Mouse (Mus musculus) heart, postnatal 0 days (tissue): ENCODE data around the gene Gjd3. TPM values are rescaled to one million over a fixed set of nuclear protein-coding genes. Genes with fewer than 3 reads are reported as not detected.

Experiments
- ATAC-seq: fragments of 200-750 bp; cut with Nextera tagmentation; 2 replicates; pipeline ENCODE4 v1.8.0; 2017; ENCODE audit warnings: low read depth, moderate number of reproducible peaks, moderate library complexity; ENCODE audit not compliant: insufficient read depth
- DNase-seq: peaks from one replicate; pipeline ENCODE4 v3.0.0-alpha.2; 2016; ENCODE audit warnings: low spot score
- H3K27ac ChIP-seq: fragments of 300-500 bp; sonication (generic); 2 replicates; pipeline ENCODE4 v1.5.1; 2014; ENCODE audit warnings: low read depth, mild to moderate bottlenecking
- H3K27me3 ChIP-seq: fragments of 300-500 bp; sonication (generic); 2 replicates; pipeline ENCODE4 v1.6.1; 2014; ENCODE audit warnings: low read length, mixed read lengths; ENCODE audit not compliant: control insufficient read depth, insufficient read depth
- H3K36me3 ChIP-seq: fragments of 300-500 bp; sonication (generic); replicated peaks from 2 replicates; pipeline ENCODE4 v1.6.1; 2014; ENCODE audit warnings: low read length, mixed read lengths; ENCODE audit not compliant: control insufficient read depth, insufficient read depth
- H3K4me1 ChIP-seq: fragments of 300-500 bp; sonication (generic); 2 replicates; pipeline ENCODE4 v1.6.1; 2014; ENCODE audit warnings: antibody characterized with exemption; ENCODE audit not compliant: control insufficient read depth, insufficient read depth
- H3K4me2 ChIP-seq: fragments of 300-500 bp; sonication (generic); 2 replicates; pipeline ENCODE4 v1.6.1; 2014; ENCODE audit warnings: low read depth, mild to moderate bottlenecking, low read length, moderate library complexity
- H3K4me3 ChIP-seq: fragments of 300-500 bp; sonication (generic); 2 replicates; pipeline ENCODE4 v1.5.1; 2014; ENCODE audit warnings: low read depth, low read length
- H3K9ac ChIP-seq: fragments of 300-500 bp; sonication (generic); replicated peaks from 2 replicates; pipeline ENCODE4 v1.6.1; 2014; ENCODE audit warnings: low read depth, low read length, mixed read lengths
- H3K9me3 ChIP-seq: fragments of 300-500 bp; sonication (generic); replicated peaks from 2 replicates; pipeline ENCODE4 v1.6.1; 2016; ENCODE audit warnings: low read length; ENCODE audit not compliant: control insufficient read depth
- CTCF ChIP-seq: IDR thresholded peaks from 2 replicates; pipeline ENCODE4 v1.5.1; 2016; ENCODE audit warnings: antibody characterized with exemption, control low read depth, low read depth
- EP300 ChIP-seq: IDR thresholded peaks from 2 replicates; pipeline ENCODE4 v1.6.1; 2016; ENCODE audit warnings: antibody characterized with exemption, low read depth
- WGBS: fragments of 180-500 bp; shearing (Covaris S2); extraction: QIAGEN DNeasy Blood & Tissue Kit; methylation state at CpG from one replicate; pipeline ENCODE4 v1.1.7; 2014; 5-methylcytosine and 5-hydroxymethylcytosine counted together
- polyA plus RNA-seq: library from polyadenylated mRNA; unstranded; fragments of >200 nt; fragmentation: Nextera tagmentation; extraction: Ambion mirVana; gene quantifications from 2 replicates; pipeline ENCODE4 v1.2.1, GENCODE M21; 2015
- total RNA-seq: library from RNA; depleted of rRNA; stranded (reverse); fragments of >200 nt; gene quantifications from 2 replicates; pipeline ENCODE4 v1.2.3, GENCODE M21; 2014; ENCODE audit warnings: low replicate concordance

The Gjd3 gene
- total and polyA plus RNA-seq, 2 experiments from 2014 or later: 4.2 to 6.3 TPM

- no peak overlapping the region for H3K9ac ChIP-seq
- no peaks in the 10 kb centered on the region for H3K27me3 ChIP-seq
- H3K27ac ChIP-seq: no peak overlapping the region
- no peak overlapping the region for H3K4me2 ChIP-seq
- H3K4me1 ChIP-seq: peaks cover 21% of the 10 kb centered on the region
- H3K36me3 ChIP-seq: peaks cover 63% of the 10 kb centered on the region
- TF ChIP-seq EP300: no peak
- peak; percentile 89 for TF ChIP-seq CTCF
- WGBS: 52% methylated on average over 9 of the region's 9 CpGs
- DNase-seq (peak; percentile 62), ATAC-seq (peak; percentile 58; the same call in 1 of the 2 replicates)
- no peak overlapping the region for H3K4me3 ChIP-seq
- H3K9me3 ChIP-seq: no peaks in the 10 kb centered on the region
Observed at GRCm38 (mm10) chr11:98972215-98972614, 10.6 kb downstream of the Gjd3 start.

- Histone ChIP-seq H3K4me3 (no peak overlapping the region), H3K4me2 (no peak overlapping the region), H3K9ac (no peak overlapping the region), H3K9me3 (no peaks in the 10 kb centered on the region), H3K4me1 (peaks cover 27% of the 10 kb centered on the region), H3K27ac (no peak overlapping the region), H3K27me3 (no peaks in the 10 kb centered on the region), H3K36me3 (peaks cover 65% of the 10 kb centered on the region)
- TF ChIP-seq CTCF (no peak), EP300 (no peak)
- WGBS: 57% methylated on average over 23 of the region's 23 CpGs
- ATAC-seq (no peak), DNase-seq (peak; percentile 50)
Observed at GRCm38 (mm10) chr11:98971316-98972031, 11.3 kb downstream of the Gjd3 start.

- Histone ChIP-seq H3K27me3 (no peaks in the 10 kb centered on the region), H3K4me2 (no peak overlapping the region), H3K27ac (no peak overlapping the region), H3K4me3 (no peak overlapping the region), H3K9me3 (no peaks in the 10 kb centered on the region), H3K9ac (no peak overlapping the region), H3K4me1 (peaks cover 38% of the 10 kb centered on the region), H3K36me3 (peaks cover 67% of the 10 kb centered on the region)
- ATAC-seq (no peak), DNase-seq (no peak)
- no peak for TF ChIP-seq CTCF
- no peak for TF ChIP-seq EP300
- WGBS: 67% methylated on average over 28 of the region's 29 CpGs
Observed at GRCm38 (mm10) chr11:98970191-98970925, 12.5 kb downstream of the Gjd3 start.

GRCm38 (mm10) chr11:98969496-98969927 lies 13.3 kb downstream of the Gjd3 start:
- Histone ChIP-seq H3K9ac (no peak overlapping the region), H3K27ac (no peak overlapping the region), H3K4me1 (peaks cover 47% of the 10 kb centered on the region), H3K9me3 (no peaks in the 10 kb centered on the region), H3K36me3 (peaks cover 61% of the 10 kb centered on the region), H3K4me3 (no peak overlapping the region), H3K27me3 (no peaks in the 10 kb centered on the region), H3K4me2 (no peak overlapping the region)
- ATAC-seq (no peak), DNase-seq (no peak)
- TF ChIP-seq EP300: no peak
- TF ChIP-seq CTCF: no peak
- 49% methylated on average over 15 of the region's 17 CpGs for WGBS

GRCm38 (mm10) chr11:98968716-98969495 lies 13.9 kb downstream of the Gjd3 start:
- Histone ChIP-seq H3K36me3 (peaks cover 55% of the 10 kb centered on the region), H3K4me2 (no peak overlapping the region), H3K4me1 (peaks cover 53% of the 10 kb centered on the region), H3K9me3 (no peaks in the 10 kb centered on the region), H3K27me3 (no peaks in the 10 kb centered on the region), H3K9ac (no peak overlapping the region), H3K27ac (peak overlapping the region; percentile 23; the same call in 1 of the 2 replicates), H3K4me3 (no peak overlapping the region)
- WGBS: 37% methylated on average over 20 of the region's 20 CpGs
- DNase-seq (no peak), ATAC-seq (no peak)
- no peak for TF ChIP-seq EP300
- no peak for TF ChIP-seq CTCF
